Mouse (Mus musculus): Measurements from ENCODE around the gene Arhgap18. TPM values are rescaled to one million over a fixed set of nuclear protein-coding genes. Genes with fewer than 3 reads are reported as not detected.

The Arhgap18 gene
- total RNA-seq, 1 experiment: 3.1 TPM

- H3K4me3 ChIP-seq (ENCODE audit: insufficient read depth in 1 of 2, low read depth in 1 of 2, low read length in 2 of 2, poor library complexity in 1 of 2, severe bottlenecking in 1 of 2): no peak overlapping the region
- no peak for TF ChIP-seq MAFK (IDR thresholded peaks at IDR 0.05; ENCODE audit: insufficient read depth, low read depth, low read length)
- TF ChIP-seq CHD2 (IDR thresholded peaks at IDR 0.05; ENCODE audit: low read depth, low read length): no peak
- TF ChIP-seq ZNF384 (IDR thresholded peaks at IDR 0.05; ENCODE audit: low read depth, low read length): no peak
- TF ChIP-seq HCFC1 (IDR thresholded peaks at IDR 0.05; ENCODE audit: borderline replicate concordance, insufficient read depth, low read length): no peak
- no peak for TF ChIP-seq ZC3H11A (IDR thresholded peaks at IDR 0.05; ENCODE audit: borderline replicate concordance, low read depth, low read length)
- no peak overlapping the region for H3K9ac ChIP-seq (ENCODE audit: insufficient read depth, low read depth, low read length, poor library complexity, severe bottlenecking)
- H3K36me3 ChIP-seq (ENCODE audit: control insufficient read depth, insufficient read depth, low read length, poor library complexity, severe bottlenecking): no peaks in the 10 kb centered on the region
- DNase-seq (ENCODE audit: low read depth, low spot score): no peak
- no peaks in the 10 kb centered on the region for H3K9me3 ChIP-seq (ENCODE audit: control insufficient read depth, insufficient read depth, low read depth, low read length)
- H3K27ac ChIP-seq (ENCODE audit: insufficient read depth, low read depth, low read length, poor library complexity, severe bottlenecking): no peak overlapping the region
- in situ Hi-C loops (cut with MboI; ENCODE audit: low sequenced_read_pairs in 2 of 2, unreplicated experiment in 2 of 2): no loop called here
- H3K4me1 ChIP-seq (ENCODE audit: control insufficient read depth in 2 of 2, insufficient read depth in 2 of 2, low read length in 2 of 2, poor library complexity in 1 of 2): no peaks in the 10 kb centered on the region
Observed at GRCm38 (mm10) chr10:26861231-26861630, 108.0 kb downstream of the Arhgap18 start.

GRCm38 (mm10) chr10:26862207-26862606 is 109.0 kb downstream of the Arhgap18 start:
- Histone ChIP-seq H3K27ac (ENCODE audit: insufficient read depth, low read depth, low read length, poor library complexity, severe bottlenecking) (no peak overlapping the region), H3K4me3 (ENCODE audit: insufficient read depth in 1 of 2, low read depth in 1 of 2, low read length in 2 of 2, poor library complexity in 1 of 2, severe bottlenecking in 1 of 2) (no peak overlapping the region), H3K9ac (ENCODE audit: insufficient read depth, low read depth, low read length, poor library complexity, severe bottlenecking) (no peak overlapping the region), H3K4me1 (ENCODE audit: control insufficient read depth in 2 of 2, insufficient read depth in 2 of 2, low read length in 2 of 2, poor library complexity in 1 of 2) (no peaks in the 10 kb centered on the region), H3K36me3 (ENCODE audit: control insufficient read depth, insufficient read depth, low read length, poor library complexity, severe bottlenecking) (no peaks in the 10 kb centered on the region), H3K9me3 (ENCODE audit: control insufficient read depth, insufficient read depth, low read depth, low read length) (no peaks in the 10 kb centered on the region)
- TF ChIP-seq ZC3H11A (IDR thresholded peaks at IDR 0.05; ENCODE audit: borderline replicate concordance, low read depth, low read length): no peak
- no peak for TF ChIP-seq MAFK (IDR thresholded peaks at IDR 0.05; ENCODE audit: insufficient read depth, low read depth, low read length)
- TF ChIP-seq CHD2 (IDR thresholded peaks at IDR 0.05; ENCODE audit: low read depth, low read length): no peak
- in situ Hi-C loops (cut with MboI; ENCODE audit: low sequenced_read_pairs in 2 of 2, unreplicated experiment in 2 of 2): no loop called here
- no peak for DNase-seq (ENCODE audit: low read depth, low spot score)

GRCm38 (mm10) chr10:26863982-26864381 is 110.8 kb downstream of the Arhgap18 start:
- Histone ChIP-seq H3K9me3 (ENCODE audit: control insufficient read depth, insufficient read depth, low read depth, low read length) (no peaks in the 10 kb centered on the region), H3K4me3 (ENCODE audit: insufficient read depth in 1 of 2, low read depth in 1 of 2, low read length in 2 of 2, poor library complexity in 1 of 2, severe bottlenecking in 1 of 2) (no peak overlapping the region), H3K27ac (ENCODE audit: insufficient read depth, low read depth, low read length, poor library complexity, severe bottlenecking) (no peak overlapping the region), H3K36me3 (ENCODE audit: control insufficient read depth, insufficient read depth, low read length, poor library complexity, severe bottlenecking) (no peaks in the 10 kb centered on the region), H3K9ac (ENCODE audit: insufficient read depth, low read depth, low read length, poor library complexity, severe bottlenecking) (no peak overlapping the region), H3K4me1 (ENCODE audit: control insufficient read depth in 2 of 2, insufficient read depth in 2 of 2, low read length in 2 of 2, poor library complexity in 1 of 2) (no peaks in the 10 kb centered on the region)
- DNase-seq (ENCODE audit: low read depth, low spot score): no peak
- in situ Hi-C loops (cut with MboI; ENCODE audit: low sequenced_read_pairs in 2 of 2, unreplicated experiment in 2 of 2): no loop called here
- no peak for TF ChIP-seq CHD2 (IDR thresholded peaks at IDR 0.05; ENCODE audit: low read depth, low read length)
- no peak for TF ChIP-seq ZC3H11A (IDR thresholded peaks at IDR 0.05; ENCODE audit: borderline replicate concordance, low read depth, low read length)
- TF ChIP-seq ZNF384 (IDR thresholded peaks at IDR 0.05; ENCODE audit: low read depth, low read length): no peak
- TF ChIP-seq MAFK (IDR thresholded peaks at IDR 0.05; ENCODE audit: insufficient read depth, low read depth, low read length): no peak
- no peak for TF ChIP-seq HCFC1 (IDR thresholded peaks at IDR 0.05; ENCODE audit: borderline replicate concordance, insufficient read depth, low read length)

- H3K4me1 ChIP-seq (ENCODE audit: control insufficient read depth in 2 of 2, insufficient read depth in 2 of 2, low read length in 2 of 2, poor library complexity in 1 of 2): no peaks in the 10 kb centered on the region
- no peaks in the 10 kb centered on the region for H3K9me3 ChIP-seq (ENCODE audit: control insufficient read depth, insufficient read depth, low read depth, low read length)
- DNase-seq (ENCODE audit: low read depth, low spot score): no peak
- H3K9ac ChIP-seq (ENCODE audit: insufficient read depth, low read depth, low read length, poor library complexity, severe bottlenecking): no peak overlapping the region
- no peak overlapping the region for H3K4me3 ChIP-seq (ENCODE audit: insufficient read depth in 1 of 2, low read depth in 1 of 2, low read length in 2 of 2, poor library complexity in 1 of 2, severe bottlenecking in 1 of 2)
- TF ChIP-seq ZC3H11A (IDR thresholded peaks at IDR 0.05; ENCODE audit: borderline replicate concordance, low read depth, low read length) (no peak), ZNF384 (IDR thresholded peaks at IDR 0.05; ENCODE audit: low read depth, low read length) (no peak), HCFC1 (IDR thresholded peaks at IDR 0.05; ENCODE audit: borderline replicate concordance, insufficient read depth, low read length) (no peak), MAFK (IDR thresholded peaks at IDR 0.05; ENCODE audit: insufficient read depth, low read depth, low read length) (no peak), CHD2 (IDR thresholded peaks at IDR 0.05; ENCODE audit: low read depth, low read length) (no peak)
- no peak overlapping the region for H3K27ac ChIP-seq (ENCODE audit: insufficient read depth, low read depth, low read length, poor library complexity, severe bottlenecking)
- in situ Hi-C loops (cut with MboI; ENCODE audit: low sequenced_read_pairs in 2 of 2, unreplicated experiment in 2 of 2): no loop called here
- H3K36me3 ChIP-seq (ENCODE audit: control insufficient read depth, insufficient read depth, low read length, poor library complexity, severe bottlenecking): no peaks in the 10 kb centered on the region
Observed at GRCm38 (mm10) chr10:26870802-26871201, 117.6 kb downstream of the Arhgap18 start.

GRCm38 (mm10) chr10:26877309-26877708 is 124.1 kb downstream of the Arhgap18 start:
- Histone ChIP-seq H3K4me1 (ENCODE audit: control insufficient read depth in 2 of 2, insufficient read depth in 2 of 2, low read length in 2 of 2, poor library complexity in 1 of 2) (no peaks in the 10 kb centered on the region), H3K9ac (ENCODE audit: insufficient read depth, low read depth, low read length, poor library complexity, severe bottlenecking) (no peak overlapping the region), H3K36me3 (ENCODE audit: control insufficient read depth, insufficient read depth, low read length, poor library complexity, severe bottlenecking) (no peaks in the 10 kb centered on the region), H3K27ac (ENCODE audit: insufficient read depth, low read depth, low read length, poor library complexity, severe bottlenecking) (no peak overlapping the region), H3K9me3 (ENCODE audit: control insufficient read depth, insufficient read depth, low read depth, low read length) (no peaks in the 10 kb centered on the region), H3K4me3 (ENCODE audit: insufficient read depth in 1 of 2, low read depth in 1 of 2, low read length in 2 of 2, poor library complexity in 1 of 2, severe bottlenecking in 1 of 2) (no peak overlapping the region)
- no peak for TF ChIP-seq ZC3H11A (IDR thresholded peaks at IDR 0.05; ENCODE audit: borderline replicate concordance, low read depth, low read length)
- no peak for TF ChIP-seq MAFK (IDR thresholded peaks at IDR 0.05; ENCODE audit: insufficient read depth, low read depth, low read length)
- TF ChIP-seq CHD2 (IDR thresholded peaks at IDR 0.05; ENCODE audit: low read depth, low read length): no peak
- TF ChIP-seq HCFC1 (IDR thresholded peaks at IDR 0.05; ENCODE audit: borderline replicate concordance, insufficient read depth, low read length): no peak
- TF ChIP-seq ZNF384 (IDR thresholded peaks at IDR 0.05; ENCODE audit: low read depth, low read length): no peak
- no peak for DNase-seq (ENCODE audit: low read depth, low spot score)
- in situ Hi-C loops (cut with MboI; ENCODE audit: low sequenced_read_pairs in 2 of 2, unreplicated experiment in 2 of 2): loop anchor here (25.0 kb wide), 3 partner anchors 165 to 515 kb away; no protein-coding TSS in a partner anchor

Data from ES-E14 (cell line).